Mouse (Mus musculus) liver, embryonic 16.5 days (tissue): ENCODE measurements around the gene Grb14. TPM values are rescaled to one million over a fixed set of nuclear protein-coding genes. Genes with fewer than 3 reads are reported as not detected.

Source experiments
- ATAC-seq: fragments of 200-750 bp; cut with Nextera tagmentation; 2 replicates; pipeline ENCODE4 v1.8.0; 2017; ENCODE audit warnings: low read depth, mild to moderate bottlenecking, moderate number of reproducible peaks, moderate library complexity
- H3K27ac ChIP-seq: fragments of 300-500 bp; sonication (generic); 2 replicates; pipeline ENCODE4 v1.5.1; 2014; ENCODE audit warnings: mild to moderate bottlenecking, low read length
- H3K27me3 ChIP-seq: fragments of 300-500 bp; sonication (generic); 2 replicates; pipeline ENCODE4 v1.6.1; 2014; ENCODE audit warnings: low read depth, low read length, mixed read lengths; ENCODE audit not compliant: control insufficient read depth, insufficient read depth
- H3K36me3 ChIP-seq: fragments of 300-500 bp; sonication (generic); 2 replicates; pipeline ENCODE4 v1.6.1; 2014; ENCODE audit warnings: mild to moderate bottlenecking; ENCODE audit not compliant: control insufficient read depth, insufficient read depth
- H3K4me1 ChIP-seq: fragments of 300-500 bp; sonication (generic); 2 replicates; pipeline ENCODE4 v1.6.1; 2014; ENCODE audit warnings: low read depth, low read length, mixed read lengths; ENCODE audit not compliant: control insufficient read depth
- H3K4me2 ChIP-seq: fragments of 300-500 bp; sonication (generic); 2 replicates; pipeline ENCODE4 v1.6.1; 2014; ENCODE audit warnings: low read depth, low read length, mixed read lengths
- H3K4me3 ChIP-seq: fragments of 300-500 bp; sonication (generic); 2 replicates; pipeline ENCODE4 v1.5.1; 2014; ENCODE audit warnings: low read depth, mild to moderate bottlenecking, low read length
- H3K9ac ChIP-seq: fragments of 300-500 bp; sonication (generic); 2 replicates; pipeline ENCODE4 v1.6.1; 2014; ENCODE audit warnings: low read depth, low read length
- H3K9me3 ChIP-seq: fragments of 300-500 bp; sonication (generic); replicated peaks from 2 replicates; pipeline ENCODE4 v1.6.1; 2016; ENCODE audit warnings: low read length; ENCODE audit not compliant: control insufficient read depth
- WGBS: fragments of 180-500 bp; shearing (Covaris S2); extraction: QIAGEN DNeasy Blood & Tissue Kit; methylation state at CpG from one replicate; pipeline ENCODE4 v1.1.7; 2014; ENCODE audit not compliant: insufficient replicate concordance; 5-methylcytosine and 5-hydroxymethylcytosine counted together
- polyA plus RNA-seq: library from polyadenylated mRNA; unstranded; fragments of >200 nt; fragmentation: Nextera tagmentation; extraction: Ambion mirVana; gene quantifications from 2 replicates; pipeline ENCODE4 v1.2.1, GENCODE M21; 2015

The Grb14 gene
- polyA plus RNA-seq, 1 experiment from 2014 or later, result 11.0 TPM

- H3K4me3 ChIP-seq, result no peak overlapping the region
- 61% methylated on average over 6 of the region's 6 CpGs for WGBS
- no peak overlapping the region for H3K4me2 ChIP-seq
- no peaks in the 10 kb centered on the region for H3K27me3 ChIP-seq
- no peak for ATAC-seq
- no peak overlapping the region for H3K27ac ChIP-seq
- no peaks in the 10 kb centered on the region for H3K36me3 ChIP-seq
- H3K9ac ChIP-seq, result no peak overlapping the region
- no peaks in the 10 kb centered on the region for H3K9me3 ChIP-seq
- H3K4me1 ChIP-seq, result no peaks in the 10 kb centered on the region
Observed at GRCm38 (mm10) chr2:64966893-64967444, 57.8 kb downstream of the Grb14 start.

GRCm38 (mm10) chr2:64966323-64966722 is 58.5 kb downstream of the Grb14 start:
- Histone ChIP-seq H3K4me3 (no peak overlapping the region), H3K4me2 (no peak overlapping the region), H3K4me1 (no peaks in the 10 kb centered on the region), H3K27me3 (no peaks in the 10 kb centered on the region), H3K9me3 (no peaks in the 10 kb centered on the region), H3K27ac (no peak overlapping the region), H3K36me3 (no peaks in the 10 kb centered on the region), H3K9ac (no peak overlapping the region)
- WGBS, result 66% methylated on average over 6 of the region's 6 CpGs
- no peak for ATAC-seq

GRCm38 (mm10) chr2:64965227-64965864 is 59.4 kb downstream of the Grb14 start:
- H3K4me3 ChIP-seq, result no peak overlapping the region
- H3K27ac ChIP-seq, result no peak overlapping the region
- no peak overlapping the region for H3K4me2 ChIP-seq
- H3K27me3 ChIP-seq, result no peaks in the 10 kb centered on the region
- no peak for ATAC-seq
- 22% methylated on average over 5 of the region's 5 CpGs for WGBS
- H3K9ac ChIP-seq, result no peak overlapping the region
- H3K36me3 ChIP-seq, result no peaks in the 10 kb centered on the region
- H3K4me1 ChIP-seq, result no peaks in the 10 kb centered on the region
- H3K9me3 ChIP-seq, result no peaks in the 10 kb centered on the region

- no peak overlapping the region for H3K9ac ChIP-seq
- no peaks in the 10 kb centered on the region for H3K36me3 ChIP-seq
- H3K27me3 ChIP-seq, result no peaks in the 10 kb centered on the region
- H3K4me3 ChIP-seq, result no peak overlapping the region
- no peak for ATAC-seq
- no peaks in the 10 kb centered on the region for H3K9me3 ChIP-seq
- no peak overlapping the region for H3K27ac ChIP-seq
- H3K4me1 ChIP-seq, result no peaks in the 10 kb centered on the region
- 50% methylated on average over 4 of the region's 4 CpGs for WGBS
- no peak overlapping the region for H3K4me2 ChIP-seq
Observed at GRCm38 (mm10) chr2:64962196-64962595, 62.6 kb downstream of the Grb14 start.

- Histone ChIP-seq H3K27me3 (no peaks in the 10 kb centered on the region), H3K4me1 (no peaks in the 10 kb centered on the region)
Observed at GRCm38 (mm10) chr2:64961381-64961780, 63.4 kb downstream of the Grb14 start.

GRCm38 (mm10) chr2:64959657-64960056 is 65.1 kb downstream of the Grb14 start:
- no peak overlapping the region for H3K9ac ChIP-seq
- no peaks in the 10 kb centered on the region for H3K9me3 ChIP-seq
- H3K4me3 ChIP-seq, result no peak overlapping the region
- H3K4me1 ChIP-seq, result no peaks in the 10 kb centered on the region
- H3K4me2 ChIP-seq, result no peak overlapping the region
- no peaks in the 10 kb centered on the region for H3K36me3 ChIP-seq
- no peak overlapping the region for H3K27ac ChIP-seq
- no peak for ATAC-seq
- WGBS, result 36% methylated on average over 4 of the region's 4 CpGs
- H3K27me3 ChIP-seq, result no peaks in the 10 kb centered on the region

More at GRCm38 (mm10) chr2:64961381-64961780, 63.4 kb downstream of the Grb14 start:
- Histone ChIP-seq H3K9me3 (no peaks in the 10 kb centered on the region), H3K4me2 (no peak overlapping the region), H3K9ac (no peak overlapping the region), H3K4me3 (no peak overlapping the region), H3K36me3 (no peaks in the 10 kb centered on the region), H3K27ac (no peak overlapping the region)
- ATAC-seq, result no peak
- WGBS, result 50% methylated on average over 3 of the region's 3 CpGs

- no peak overlapping the region for H3K9ac ChIP-seq
- H3K27me3 ChIP-seq, result no peaks in the 10 kb centered on the region
- 36% methylated on average over 1 of the region's 1 CpGs for WGBS
- no peak overlapping the region for H3K4me2 ChIP-seq
- no peaks in the 10 kb centered on the region for H3K4me1 ChIP-seq
- no peaks in the 10 kb centered on the region for H3K36me3 ChIP-seq
- H3K27ac ChIP-seq, result no peak overlapping the region
- ATAC-seq, result no peak
- no peaks in the 10 kb centered on the region for H3K9me3 ChIP-seq
- no peak overlapping the region for H3K4me3 ChIP-seq
Observed at GRCm38 (mm10) chr2:64955441-64955840, 69.3 kb downstream of the Grb14 start.

GRCm38 (mm10) chr2:64949210-64949609 is 75.6 kb downstream of the Grb14 start:
- no peaks in the 10 kb centered on the region for H3K9me3 ChIP-seq
- no peak for ATAC-seq
- H3K27ac ChIP-seq, result no peak overlapping the region
- H3K27me3 ChIP-seq, result no peaks in the 10 kb centered on the region
- H3K36me3 ChIP-seq, result no peaks in the 10 kb centered on the region
- WGBS, result 31% methylated on average over 2 of the region's 2 CpGs
- no peak overlapping the region for H3K9ac ChIP-seq
- H3K4me1 ChIP-seq, result no peaks in the 10 kb centered on the region
- H3K4me3 ChIP-seq, result no peak overlapping the region
- no peak overlapping the region for H3K4me2 ChIP-seq

- no peak overlapping the region for H3K4me2 ChIP-seq
Observed at GRCm38 (mm10) chr2:64948418-64949169, 76.2 kb downstream of the Grb14 start.

More at GRCm38 (mm10) chr2:64948418-64949169, 76.2 kb downstream of the Grb14 start:
- ATAC-seq, result no peak
- Histone ChIP-seq H3K9ac (no peak overlapping the region), H3K27me3 (no peaks in the 10 kb centered on the region), H3K27ac (no peak overlapping the region), H3K4me1 (no peaks in the 10 kb centered on the region), H3K9me3 (no peaks in the 10 kb centered on the region), H3K4me3 (no peak overlapping the region), H3K36me3 (no peaks in the 10 kb centered on the region)
- 68% methylated on average over 12 of the region's 12 CpGs for WGBS
